Mouse (Mus musculus) liver, embryonic 13.5 days (tissue): ENCODE measurements around the gene Smg6. TPM values are rescaled to one million over a fixed set of nuclear protein-coding genes. Genes with fewer than 3 reads are reported as not detected.

ENCODE experiments used
- ATAC-seq: fragments of 200-750 bp; cut with Nextera tagmentation; 2 replicates; pipeline ENCODE4 v1.8.0; 2017; ENCODE audit warnings: low read depth, mild to moderate bottlenecking, moderate number of reproducible peaks, moderate library complexity
- DNase-seq: peaks from one replicate; pipeline ENCODE4 v3.0.0; 2022
- H3K27ac ChIP-seq: fragments of 300-500 bp; sonication (generic); 2 replicates; pipeline ENCODE4 v1.5.1; 2015; ENCODE audit warnings: moderate library complexity, mild to moderate bottlenecking, inconsistent platforms
- H3K27me3 ChIP-seq: fragments of 300-500 bp; sonication (generic); 2 replicates; pipeline ENCODE4 v1.6.1; 2015; ENCODE audit warnings: mild to moderate bottlenecking, inconsistent platforms
- H3K36me3 ChIP-seq: fragments of 300-500 bp; sonication (generic); 2 replicates; pipeline ENCODE4 v1.6.1; 2015; ENCODE audit warnings: mild to moderate bottlenecking, inconsistent platforms
- H3K4me1 ChIP-seq: fragments of 300-500 bp; sonication (generic); replicated peaks from 2 replicates; pipeline ENCODE4 v1.6.1; 2015; ENCODE audit warnings: inconsistent platforms
- H3K4me2 ChIP-seq: fragments of 300-500 bp; sonication (generic); 2 replicates; pipeline ENCODE4 v1.6.1; 2015; ENCODE audit warnings: inconsistent platforms, mild to moderate bottlenecking, moderate library complexity
- H3K4me3 ChIP-seq: fragments of 300-500 bp; sonication (generic); replicated peaks from 2 replicates; pipeline ENCODE4 v1.5.1; 2015; ENCODE audit warnings: mild to moderate bottlenecking, inconsistent platforms
- H3K9ac ChIP-seq: fragments of 300-500 bp; sonication (generic); 2 replicates; pipeline ENCODE4 v1.6.1; 2015; ENCODE audit warnings: mild to moderate bottlenecking, inconsistent platforms
- H3K9me3 ChIP-seq: fragments of 300-500 bp; sonication (generic); replicated peaks from 2 replicates; pipeline ENCODE4 v1.6.1; 2016; ENCODE audit warnings: inconsistent platforms
- WGBS: fragments of 180-500 bp; shearing (Covaris S2); methylation state at CpG from one replicate; pipeline ENCODE4 v1.1.7; 2015; ENCODE audit not compliant: insufficient replicate concordance; 5-methylcytosine and 5-hydroxymethylcytosine counted together
- polyA plus RNA-seq: library from polyadenylated mRNA; unstranded; fragments of >200 nt; fragmentation: Nextera tagmentation; extraction: Ambion mirVana; gene quantifications from 2 replicates; pipeline ENCODE4 v1.2.1, GENCODE M21; 2015

Smg6 gene
- polyA plus RNA-seq, 1 experiment from 2014 or later = 4.4 TPM

- H3K27ac ChIP-seq = no peak overlapping the region; the same call in 1 of the 2 replicates
- H3K27me3 ChIP-seq = no peaks in the 10 kb centered on the region
- no peaks in the 10 kb centered on the region for H3K9me3 ChIP-seq
- H3K9ac ChIP-seq = no peak overlapping the region
- H3K36me3 ChIP-seq = peaks cover 58% of the 10 kb centered on the region
- H3K4me1 ChIP-seq = peaks cover 18% of the 10 kb centered on the region
- H3K4me3 ChIP-seq = no peak overlapping the region
- no peak overlapping the region for H3K4me2 ChIP-seq
- DNase-seq (no peak), ATAC-seq (no peak)
- WGBS = 88% methylated on average over 2 of the region's 2 CpGs
These were observed 259.4 kb downstream of the Smg6 start for GRCm38 (mm10) chr11:75184986-75185385.

GRCm38 (mm10) chr11:75189713-75190370 is 264.2 kb downstream of the Smg6 start:
- Histone ChIP-seq H3K9me3 (no peaks in the 10 kb centered on the region), H3K36me3 (peaks cover 12% of the 10 kb centered on the region), H3K4me2 (peak overlapping the region; percentile 94), H3K4me3 (peak overlapping the region; percentile 86), H3K9ac (peak overlapping the region; percentile 81), H3K27me3 (peaks cover 42% of the 10 kb centered on the region), H3K27ac (peak overlapping the region; percentile 80), H3K4me1 (peaks cover 57% of the 10 kb centered on the region)
- under 1% methylated on average over 22 of the region's 22 CpGs for WGBS
- peak; percentile 79 for ATAC-seq
- DNase-seq = no peak

GRCm38 (mm10) chr11:75190371-75190724 is 264.7 kb downstream of the Smg6 start:
- Histone ChIP-seq H3K4me2 (peak overlapping the region; percentile 94), H3K27me3 (peaks cover 47% of the 10 kb centered on the region), H3K9ac (peak overlapping the region; percentile 81), H3K4me3 (peak overlapping the region; percentile 86), H3K36me3 (peaks cover 7% of the 10 kb centered on the region; the same call in 1 of the 2 replicates), H3K4me1 (peaks cover 61% of the 10 kb centered on the region), H3K27ac (peak overlapping the region; percentile 80), H3K9me3 (no peaks in the 10 kb centered on the region)
- peak; percentile 77 for ATAC-seq
- under 1% methylated on average over 24 of the region's 24 CpGs for WGBS
- DNase-seq = peak; percentile 78

GRCm38 (mm10) chr11:75190905-75191441 is 265.4 kb downstream of the Smg6 start, which contains the start of gene Dph1:
Dph1 (minus strand) TSS chr11:75191241.
- DNase-seq (no peak), ATAC-seq (no peak)
- 58% methylated on average over 5 of the region's 5 CpGs for WGBS
- H3K4me3 ChIP-seq = peak within 1 kb of the TSS; percentile 86
- H3K27ac ChIP-seq = peak within 1 kb of the TSS; percentile 80
- peaks cover 61% of the 10 kb centered on the region for H3K4me1 ChIP-seq
- peaks cover 1% of the 10 kb centered on the region; the same call in 1 of the 2 replicates for H3K36me3 ChIP-seq
- peak within 1 kb of the TSS; percentile 81 for H3K9ac ChIP-seq
- H3K4me2 ChIP-seq = peak within 1 kb of the TSS; percentile 94
- no peaks in the 10 kb centered on the region for H3K9me3 ChIP-seq
- peaks cover 54% of the 10 kb centered on the region for H3K27me3 ChIP-seq

GRCm38 (mm10) chr11:75191841-75192240 is 266.2 kb downstream of the Smg6 start:
- no peak overlapping the region for H3K4me3 ChIP-seq
- H3K36me3 ChIP-seq = no peaks in the 10 kb centered on the region
- peaks cover 62% of the 10 kb centered on the region for H3K27me3 ChIP-seq
- no peak overlapping the region for H3K4me2 ChIP-seq
- 53% methylated on average over 6 of the region's 6 CpGs for WGBS
- peaks cover 61% of the 10 kb centered on the region for H3K4me1 ChIP-seq
- DNase-seq = no peak
- no peak for ATAC-seq
- H3K27ac ChIP-seq = no peak overlapping the region; the same call in 1 of the 2 replicates
- H3K9ac ChIP-seq = no peak overlapping the region
- no peaks in the 10 kb centered on the region for H3K9me3 ChIP-seq

GRCm38 (mm10) chr11:75192336-75193214 is 267.0 kb downstream of the Smg6 start:
- peak overlapping the region; percentile 55; the same call in 1 of the 2 replicates for H3K9ac ChIP-seq
- ATAC-seq = 0 out of 2 replicates have a peak, but pooled peaks have one; percentile 22
- H3K4me3 ChIP-seq = peak overlapping the region; percentile 61
- 25% methylated on average over 13 of the region's 13 CpGs for WGBS
- no peaks in the 10 kb centered on the region for H3K9me3 ChIP-seq
- peak; percentile 68 for DNase-seq
- peak overlapping the region; percentile 79 for H3K4me2 ChIP-seq
- H3K27me3 ChIP-seq = peaks cover 70% of the 10 kb centered on the region
- H3K36me3 ChIP-seq = no peaks in the 10 kb centered on the region
- H3K27ac ChIP-seq = no peak overlapping the region; the same call in 1 of the 2 replicates
- peaks cover 61% of the 10 kb centered on the region for H3K4me1 ChIP-seq

GRCm38 (mm10) chr11:75193256-75194071 is 267.8 kb downstream of the Smg6 start, which contains the start of gene Rtn4rl1:
Rtn4rl1 (plus strand) TSS chr11:75193783.
- Histone ChIP-seq H3K4me2 (peak within 1 kb of the TSS; percentile 79), H3K36me3 (no peaks in the 10 kb centered on the region), H3K4me3 (peak within 1 kb of the TSS; percentile 61), H3K9me3 (no peaks in the 10 kb centered on the region), H3K27ac (no peak within 1 kb of the TSS), H3K4me1 (peaks cover 65% of the 10 kb centered on the region), H3K9ac (peak within 1 kb of the TSS; percentile 55), H3K27me3 (peaks cover 79% of the 10 kb centered on the region)
- DNase-seq (no peak), ATAC-seq (no peak)
- WGBS = under 1% methylated on average over 84 of the region's 84 CpGs

- H3K36me3 ChIP-seq = no peaks in the 10 kb centered on the region
- H3K27me3 ChIP-seq = peaks cover 86% of the 10 kb centered on the region
- peak overlapping the region; percentile 55 for H3K9ac ChIP-seq
- WGBS = 1% methylated on average over 52 of the region's 52 CpGs
- peaks cover 57% of the 10 kb centered on the region for H3K4me1 ChIP-seq
- peak overlapping the region; percentile 61 for H3K4me3 ChIP-seq
- DNase-seq = no peak
- no peak overlapping the region for H3K27ac ChIP-seq
- no peak for ATAC-seq
- H3K9me3 ChIP-seq = no peaks in the 10 kb centered on the region
- peak overlapping the region; percentile 79 for H3K4me2 ChIP-seq
These were observed 268.7 kb downstream of the Smg6 start for GRCm38 (mm10) chr11:75194121-75194849.

GRCm38 (mm10) chr11:75194850-75195461 is 269.3 kb downstream of the Smg6 start:
- Histone ChIP-seq H3K4me1 (peaks cover 50% of the 10 kb centered on the region), H3K27ac (no peak overlapping the region), H3K27me3 (peaks cover 92% of the 10 kb centered on the region), H3K36me3 (no peaks in the 10 kb centered on the region), H3K4me3 (peak overlapping the region; percentile 61), H3K4me2 (peak overlapping the region; percentile 79), H3K9me3 (no peaks in the 10 kb centered on the region), H3K9ac (no peak overlapping the region)
- WGBS = 1% methylated on average over 39 of the region's 39 CpGs
- no peak for ATAC-seq
- no peak for DNase-seq

- no peak overlapping the region for H3K9ac ChIP-seq
- ATAC-seq = no peak
These were observed 270.5 kb downstream of the Smg6 start for GRCm38 (mm10) chr11:75196131-75196530.

More at GRCm38 (mm10) chr11:75196131-75196530, 270.5 kb downstream of the Smg6 start:
- H3K36me3 ChIP-seq = no peaks in the 10 kb centered on the region
- WGBS = 47% methylated on average over 6 of the region's 6 CpGs
- no peak overlapping the region for H3K4me3 ChIP-seq
- H3K27ac ChIP-seq = no peak overlapping the region
- H3K27me3 ChIP-seq = peaks cover 97% of the 10 kb centered on the region
- H3K4me1 ChIP-seq = peaks cover 42% of the 10 kb centered on the region
- no peak overlapping the region for H3K4me2 ChIP-seq
- no peaks in the 10 kb centered on the region for H3K9me3 ChIP-seq
- no peak for DNase-seq
